Mouse (Mus musculus) cortical plate, adult 2 months (tissue): ENCODE measurements around the gene G2e3. TPM values are rescaled to one million over a fixed set of nuclear protein-coding genes. Genes with fewer than 3 reads are reported as not detected.
A peak's percentile ranks its signal among the peaks of the same experiment; 100 is the strongest.

Experiments used
- H3K27ac ChIP-seq: fragments of 200-500 bp; 2 replicates; pipeline ENCODE4 v1.5.1; 2012; ENCODE audit warnings: low read length, control low read depth, inconsistent platforms; ENCODE audit not compliant: insufficient read depth
- H3K4me1 ChIP-seq: fragments of 200-500 bp; 2 replicates; pipeline ENCODE4 v1.6.1; 2011; ENCODE audit warnings: low read length; ENCODE audit not compliant: control insufficient read depth, insufficient read depth
- H3K4me3 ChIP-seq: fragments of 200-500 bp; 2 replicates; pipeline ENCODE4 v1.5.1; 2011; ENCODE audit warnings: mild to moderate bottlenecking, low read length, control low read depth; ENCODE audit not compliant: insufficient read depth
- CTCF ChIP-seq: fragments of 200-500 bp; IDR thresholded peaks from 2 replicates; pipeline ENCODE4 v1.5.1; 2011; ENCODE audit warnings: mild to moderate bottlenecking, control low read depth, low read length; ENCODE audit not compliant: insufficient read depth; ENCODE audit errors: extremely low read depth
- POLR2A ChIP-seq: fragments of 200-500 bp; IDR thresholded peaks from 2 replicates; pipeline ENCODE4 v1.6.1; 2011; ENCODE audit warnings: mild to moderate bottlenecking, low read length, control low read depth; ENCODE audit not compliant: insufficient read depth; ENCODE audit errors: extremely low read depth
- polyA plus RNA-seq: library from polyadenylated mRNA; depleted of rRNA; stranded (reverse); fragments of >200 nt; gene quantifications from 2 replicates; pipeline ENCODE4 v1.2.3, GENCODE M21; 2012; rRNA removed

Gene G2e3
- polyA plus RNA-seq, 1 experiment, result 7.2 TPM

DNA sequence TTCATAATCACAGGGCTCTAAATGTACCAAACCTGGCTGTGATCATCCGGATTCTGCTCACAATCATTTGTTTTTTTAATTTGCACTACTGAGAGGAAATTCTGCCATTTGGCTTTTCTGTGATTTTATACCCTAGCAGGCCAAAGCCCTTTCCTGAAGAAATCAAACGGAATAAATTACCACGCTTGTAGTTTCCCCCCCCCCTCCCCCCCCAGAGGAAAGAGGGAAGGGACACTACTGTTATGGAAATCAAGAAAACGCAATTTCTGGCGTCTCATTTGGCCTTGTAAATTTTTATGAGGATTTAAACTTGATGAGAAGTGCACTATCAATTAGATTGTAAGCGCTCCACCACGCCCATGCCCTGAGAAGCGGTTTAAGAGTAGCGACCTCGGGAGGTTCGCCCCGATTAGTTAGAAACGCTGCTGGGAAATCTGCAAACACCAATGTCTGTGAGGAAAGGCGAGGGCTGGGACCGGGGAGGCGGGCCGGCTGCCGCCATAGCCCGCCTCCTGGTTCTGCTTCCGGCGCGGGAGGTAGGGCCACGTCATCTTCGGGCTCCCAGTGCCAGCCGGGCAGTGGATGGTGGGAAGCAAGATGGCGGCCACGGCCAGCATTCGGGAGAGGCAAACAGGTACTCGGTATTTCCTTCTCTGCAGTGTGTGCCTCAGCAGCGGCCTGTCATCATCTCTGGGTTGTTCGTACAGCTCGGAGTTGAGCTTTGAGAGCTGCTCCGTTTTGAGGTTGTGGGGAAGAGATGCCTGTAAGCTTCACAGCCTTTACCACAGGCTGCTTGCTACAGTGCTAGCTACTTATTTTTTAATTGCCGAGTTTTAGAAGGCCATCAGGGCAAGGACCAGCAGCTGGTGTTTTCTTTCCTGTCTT lies 29.4 kb downstream of the G2e3 start, which contains the start of gene Scfd1:
Gene Scfd1 (plus strand): TSS at position 508 of the 885 bp plus-strand sequence.
- Histone ChIP-seq H3K4me3 (peak within 1 kb of the TSS; percentile 81), H3K4me1 (no peaks in the 10 kb centered on the region), H3K27ac (peak within 1 kb of the TSS; percentile 8; the same call in 1 of the 2 replicates)
- TF ChIP-seq POLR2A, result peak; percentile 75; the same call in 1 of the 2 replicates
- no peak for TF ChIP-seq CTCF

DNA sequence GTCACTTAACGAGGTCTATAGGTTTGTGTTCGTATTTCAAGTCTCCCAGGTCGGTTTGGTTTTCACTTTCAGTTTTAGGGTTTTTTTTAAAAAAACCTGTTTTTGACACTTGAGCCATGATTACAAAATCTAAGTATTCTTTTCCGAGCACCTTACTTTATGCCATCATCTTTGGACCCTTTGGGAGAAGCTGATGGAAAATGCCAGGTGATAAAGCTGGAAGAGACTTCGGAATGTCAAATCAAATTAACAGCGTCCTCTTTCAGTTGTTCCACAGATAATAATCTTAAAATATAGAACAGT lies 30.0 kb downstream of the G2e3 start:
- H3K4me1 ChIP-seq, result no peaks in the 10 kb centered on the region
- peak overlapping the region; percentile 81 for H3K4me3 ChIP-seq
- TF ChIP-seq POLR2A, result no peak
- TF ChIP-seq CTCF, result no peak
- peak overlapping the region; percentile 8; the same call in 1 of the 2 replicates for H3K27ac ChIP-seq

DNA sequence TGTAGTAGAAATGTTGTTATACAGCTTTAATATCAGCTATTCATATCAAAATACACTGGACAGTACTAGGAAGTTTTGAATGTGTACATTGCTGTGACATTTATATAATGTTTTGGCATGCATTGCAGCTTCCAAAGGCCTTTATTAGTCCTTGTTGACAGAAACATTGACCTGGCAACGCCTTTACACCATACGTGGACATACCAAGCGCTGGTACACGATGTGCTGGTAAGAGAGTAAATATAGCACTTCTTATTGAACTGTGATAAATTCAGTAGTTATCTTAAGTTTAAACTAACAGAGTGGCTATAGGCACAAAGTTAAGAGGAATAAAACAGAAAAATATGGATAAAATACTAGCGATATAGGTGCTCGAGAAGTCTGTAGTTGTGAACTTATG lies 52.0 kb downstream of the G2e3 start:
- Histone ChIP-seq H3K27ac (no peak overlapping the region), H3K4me3 (no peak overlapping the region), H3K4me1 (no peaks in the 10 kb centered on the region)
- no peak for TF ChIP-seq POLR2A
- no peak for TF ChIP-seq CTCF

DNA sequence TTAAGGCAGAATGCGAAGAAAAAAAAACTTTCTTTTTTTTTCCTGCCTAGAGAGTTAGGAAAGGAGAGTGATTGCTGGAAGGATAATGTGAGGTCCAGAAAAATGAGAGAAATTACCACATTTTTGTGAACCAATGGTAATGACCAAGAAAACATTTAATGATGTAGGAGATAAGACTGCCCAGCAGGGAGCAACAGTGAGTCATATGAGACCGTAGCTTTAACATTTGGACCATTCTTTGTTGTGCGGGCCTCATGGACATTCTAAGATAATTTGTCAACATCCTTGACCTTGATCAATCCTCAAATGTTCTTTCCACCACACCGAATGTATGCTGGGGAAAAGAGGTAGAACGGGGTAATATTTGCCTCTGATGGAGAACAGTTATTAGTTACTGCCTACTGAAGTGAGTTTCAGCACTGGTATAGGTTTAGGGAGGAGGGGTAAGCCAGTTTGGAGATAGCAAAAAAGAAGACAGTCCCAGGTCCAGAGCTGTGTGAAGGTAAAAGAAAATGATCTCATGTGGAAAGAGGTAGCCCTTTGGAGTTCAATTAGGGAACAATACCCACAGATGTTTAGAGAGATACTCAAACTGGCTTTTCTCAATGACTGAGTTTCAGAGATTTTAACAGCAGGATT lies 54.3 kb downstream of the G2e3 start:
- H3K27ac ChIP-seq, result no peak overlapping the region
- H3K4me1 ChIP-seq, result no peaks in the 10 kb centered on the region; the same call in 1 of the 2 replicates
- no peak overlapping the region for H3K4me3 ChIP-seq
- TF ChIP-seq POLR2A, result no peak
- peak; percentile 27; the same call in 1 of the 2 replicates for TF ChIP-seq CTCF

GRCm38 (mm10) chr12:51403987-51404586 lies 56.2 kb downstream of the G2e3 start:
- no peak overlapping the region for H3K4me3 ChIP-seq
- H3K27ac ChIP-seq, result no peak overlapping the region
- TF ChIP-seq CTCF (no peak), POLR2A (no peak)
- H3K4me1 ChIP-seq, result no peaks in the 10 kb centered on the region; the same call in 1 of the 2 replicates

DNA sequence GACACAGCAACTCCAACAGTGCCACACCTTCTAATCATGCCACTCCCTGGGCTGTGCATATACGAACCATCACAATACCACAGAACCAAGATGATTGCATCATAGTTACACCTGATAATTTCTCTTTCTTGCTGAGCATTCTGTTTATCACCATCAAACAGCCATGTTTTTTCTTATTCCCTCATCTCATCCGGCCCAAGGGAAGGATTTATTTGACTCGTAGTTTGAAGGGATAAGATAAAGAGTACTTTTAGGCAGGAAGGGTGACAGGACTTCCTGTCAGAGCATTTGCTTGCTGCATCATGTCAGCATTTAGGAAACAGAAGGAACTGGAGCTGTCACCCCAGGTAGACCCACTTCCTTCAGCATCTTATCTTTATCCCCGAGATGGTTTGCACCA lies 63.5 kb downstream of the G2e3 start:
- no peak overlapping the region for H3K4me3 ChIP-seq
- TF ChIP-seq POLR2A, result no peak
- no peak for TF ChIP-seq CTCF
- H3K4me1 ChIP-seq, result no peaks in the 10 kb centered on the region; the same call in 1 of the 2 replicates
- H3K27ac ChIP-seq, result no peak overlapping the region

Other genes starting within 250 kb of the G2e3 start
- gene Scfd1, start 29.4 kb downstream of the G2e3 start, polyA plus RNA-seq, result 24.8 and 25.8 TPM in 2 replicates
- gene Coch, start 245.3 kb downstream of the G2e3 start, polyA plus RNA-seq, result 40.6 and 53.3 TPM in 2 replicates